Mouse (Mus musculus) right cerebral cortex, postnatal 14 days (tissue): ENCODE data around the gene Nr1h3.

Source experiments
- DNase-seq: peaks from one replicate; pipeline ENCODE4 v3.0.0; 2022

Nr1h3 gene

GRCm38 (mm10) chr2:91183711-91184405 lies 18.8 kb downstream of the Nr1h3 start, which contains the start of gene Madd:
Gene Madd, minus strand, starts transcription at chr2:91183837.
- DNase-seq = no peak

DNA sequence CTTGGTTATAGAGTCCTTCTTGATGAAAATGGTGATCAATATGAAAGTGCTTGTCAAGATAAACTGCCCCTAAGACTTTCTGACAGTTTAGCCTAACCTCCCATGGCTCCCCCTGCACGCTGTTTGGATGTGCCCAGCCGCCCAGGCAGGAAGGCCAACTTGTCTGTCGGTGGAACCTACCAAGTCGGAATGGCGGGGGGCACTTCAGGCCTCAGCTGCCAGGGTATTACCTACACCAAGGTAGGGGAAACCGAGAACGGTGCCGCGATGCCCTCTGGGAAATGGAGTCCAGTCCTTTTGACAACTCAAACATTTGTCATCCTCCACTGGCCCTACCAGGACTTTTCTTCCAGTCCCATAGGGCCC lies 19.5 kb downstream of the Nr1h3 start:
- DNase-seq = peak; percentile 96

DNA sequence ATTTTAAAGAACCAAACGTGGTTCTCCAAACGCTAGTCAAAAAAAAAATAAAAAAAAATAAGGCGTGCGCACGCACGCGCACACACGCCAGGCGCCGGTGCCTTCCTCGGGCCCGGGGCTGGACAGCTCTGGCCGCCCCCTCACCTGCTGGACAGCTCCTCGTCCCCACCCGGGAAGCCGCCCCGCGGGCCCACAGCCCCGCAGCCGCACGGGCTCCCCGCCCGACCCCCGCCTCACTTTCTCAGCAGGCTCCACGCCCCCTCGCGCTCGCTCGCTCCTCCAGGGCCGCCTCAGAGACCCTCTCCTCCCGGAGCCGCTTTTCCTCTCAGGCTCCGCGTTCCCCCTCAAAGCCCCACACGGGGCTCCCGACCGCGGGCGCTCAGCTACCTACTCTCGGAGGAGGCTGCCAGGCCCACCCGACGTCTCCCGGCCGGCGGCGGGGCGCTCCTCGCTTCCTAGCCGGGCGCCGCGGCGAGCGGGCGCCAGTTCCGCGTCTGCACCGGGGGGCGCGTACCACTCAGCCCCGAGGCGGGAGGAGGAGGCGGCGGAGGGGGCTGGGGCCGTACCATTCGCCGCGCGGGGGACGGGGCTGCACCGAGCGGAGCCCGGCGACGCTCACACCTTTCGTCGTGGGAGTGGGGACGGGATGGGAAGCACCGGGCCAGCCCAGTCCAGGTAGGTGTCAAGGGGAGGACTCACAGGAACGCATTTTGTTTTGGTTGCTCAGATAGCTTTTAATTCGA lies 20.1 kb downstream of the Nr1h3 start:
- peak; percentile 88 for DNase-seq

GRCm38 (mm10) chr2:91182016-91182404 lies 20.6 kb downstream of the Nr1h3 start:
- no peak for DNase-seq

GRCm38 (mm10) chr2:91180706-91181105 lies 21.9 kb downstream of the Nr1h3 start:
- no peak for DNase-seq

DNA sequence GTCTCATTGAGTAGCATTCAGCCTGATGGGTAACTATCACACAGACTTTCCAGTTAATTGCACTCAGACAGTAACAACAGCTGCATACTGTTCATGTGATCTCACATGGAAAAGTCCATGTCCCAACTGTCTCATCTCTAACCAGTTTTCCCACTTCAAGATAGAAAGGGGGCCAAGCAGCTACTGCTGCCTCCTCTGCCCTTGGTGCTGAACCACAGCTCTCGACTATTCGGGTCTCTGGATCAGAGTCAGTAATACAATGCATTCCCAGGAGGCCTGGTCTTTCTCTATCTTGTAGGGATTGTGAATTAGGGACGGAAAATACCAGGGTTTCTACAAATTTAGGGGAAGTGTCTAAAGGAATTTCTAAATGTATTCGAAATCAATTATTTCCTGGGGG lies 22.8 kb downstream of the Nr1h3 start:
- DNase-seq = no peak

DNA sequence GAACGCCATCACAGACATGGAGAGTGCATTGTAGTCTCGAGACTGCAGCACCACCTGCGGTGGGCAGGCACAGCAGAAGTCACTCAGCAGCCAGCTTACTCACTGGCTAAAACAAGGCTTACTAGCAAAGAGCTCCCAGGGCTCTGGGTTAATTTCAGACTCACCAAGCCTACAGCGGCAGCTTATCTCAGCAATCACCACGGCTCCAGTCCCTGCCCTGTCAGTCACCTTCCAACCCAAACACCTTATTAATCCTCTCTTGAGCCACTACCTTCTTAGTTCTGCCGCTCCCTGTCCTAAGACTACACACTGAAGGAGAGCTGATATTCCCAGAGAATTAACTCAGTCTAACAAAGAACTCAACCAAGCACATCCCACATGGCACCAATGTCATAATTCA lies 26.4 kb downstream of the Nr1h3 start:
- DNase-seq = no peak

GRCm38 (mm10) chr2:91175490-91175889 lies 27.1 kb downstream of the Nr1h3 start:
- DNase-seq = no peak

GRCm38 (mm10) chr2:91169587-91170322 lies 32.9 kb downstream of the Nr1h3 start:
- no peak for DNase-seq

DNA sequence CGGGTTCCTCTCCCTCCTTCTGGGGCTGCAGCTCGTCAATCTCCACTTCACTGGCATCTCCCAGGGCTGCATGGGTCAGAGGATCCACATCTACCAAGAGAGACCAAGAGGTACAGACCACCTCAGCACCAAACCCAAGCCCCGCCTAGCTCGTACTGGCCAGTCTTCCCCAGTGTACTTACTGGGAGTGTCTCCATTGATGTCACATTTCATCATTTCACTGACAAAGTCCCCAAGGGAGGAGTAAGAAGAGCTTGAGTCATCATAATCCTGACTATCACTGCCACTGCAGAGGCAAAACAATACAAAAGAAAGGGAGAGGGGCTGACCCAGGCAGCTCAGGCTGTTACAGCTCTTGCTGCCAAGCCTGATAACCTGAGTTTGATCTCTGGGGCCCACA lies 35.0 kb downstream of the Nr1h3 start:
- no peak for DNase-seq

DNA sequence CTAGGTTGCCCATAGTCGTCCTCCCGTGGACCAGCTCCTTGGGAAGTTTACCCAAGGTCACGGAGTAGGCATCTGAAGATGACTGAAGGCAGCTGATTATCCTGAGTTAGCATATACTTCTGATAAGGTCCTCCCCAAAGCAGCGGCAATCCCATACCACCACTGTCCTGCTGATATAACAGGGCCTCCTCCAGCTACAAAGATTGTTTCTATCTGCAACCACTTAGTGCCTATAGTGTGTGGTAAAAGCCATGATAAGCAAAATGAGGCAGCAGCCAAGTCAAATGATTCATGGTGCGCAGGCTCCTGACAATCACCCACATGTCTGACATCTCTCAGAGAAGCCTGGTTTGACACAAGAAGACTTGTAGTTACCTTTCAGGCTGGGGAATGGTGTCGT lies 37.6 kb downstream of the Nr1h3 start:
- no peak for DNase-seq

- no peak for DNase-seq
Observed at GRCm38 (mm10) chr2:91163532-91163931, 39.1 kb downstream of the Nr1h3 start.

GRCm38 (mm10) chr2:91162952-91163351 lies 39.7 kb downstream of the Nr1h3 start:
- no peak for DNase-seq

DNA sequence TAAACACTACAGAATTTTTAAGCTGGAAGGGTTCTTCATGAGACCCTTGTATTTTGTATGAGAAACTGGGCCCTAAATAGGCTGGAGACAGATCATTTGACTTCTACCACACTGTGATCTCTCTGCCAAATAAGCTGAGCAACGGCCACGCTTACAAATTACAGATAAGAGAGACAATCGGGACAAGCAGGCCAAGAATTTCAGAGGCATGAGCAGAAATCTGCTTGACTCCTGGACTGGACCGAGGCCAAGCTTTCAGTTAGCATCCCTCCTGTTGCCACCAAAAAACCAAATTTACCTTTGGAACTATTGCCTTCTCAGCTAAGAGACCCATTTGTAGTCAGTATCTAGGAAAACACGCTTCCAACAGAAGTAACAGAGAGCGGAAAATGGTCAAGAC lies 42.0 kb downstream of the Nr1h3 start:
- no peak for DNase-seq

- no peak for DNase-seq
Observed at GRCm38 (mm10) chr2:91157002-91157752, 45.5 kb downstream of the Nr1h3 start.

GRCm38 (mm10) chr2:91154091-91154490 lies 48.5 kb downstream of the Nr1h3 start:
- no peak for DNase-seq

- DNase-seq = no peak
Observed at GRCm38 (mm10) chr2:91152885-91153377, 49.7 kb downstream of the Nr1h3 start.

DNA sequence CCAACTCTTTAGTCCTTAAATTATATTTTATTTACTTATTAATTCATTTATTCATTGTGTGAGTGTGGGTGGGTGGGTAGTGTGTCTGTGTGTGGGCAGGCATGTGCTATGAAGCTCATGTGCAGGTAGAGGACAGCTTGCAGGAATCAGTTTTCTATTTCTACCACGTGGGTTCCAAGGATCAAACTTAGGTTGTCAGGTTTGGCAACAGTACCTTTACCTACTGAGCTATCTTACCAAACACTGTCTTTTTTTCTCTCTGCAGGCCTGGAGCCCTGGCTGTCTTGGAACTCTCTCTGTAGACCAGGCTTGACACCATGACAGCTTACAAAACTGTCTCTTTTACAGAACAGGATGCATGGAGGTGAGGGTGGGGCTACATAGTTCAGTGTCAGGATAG lies 51.3 kb downstream of the Nr1h3 start:
- no peak for DNase-seq

GRCm38 (mm10) chr2:91148101-91148500 lies 54.5 kb downstream of the Nr1h3 start:
- no peak for DNase-seq

DNA sequence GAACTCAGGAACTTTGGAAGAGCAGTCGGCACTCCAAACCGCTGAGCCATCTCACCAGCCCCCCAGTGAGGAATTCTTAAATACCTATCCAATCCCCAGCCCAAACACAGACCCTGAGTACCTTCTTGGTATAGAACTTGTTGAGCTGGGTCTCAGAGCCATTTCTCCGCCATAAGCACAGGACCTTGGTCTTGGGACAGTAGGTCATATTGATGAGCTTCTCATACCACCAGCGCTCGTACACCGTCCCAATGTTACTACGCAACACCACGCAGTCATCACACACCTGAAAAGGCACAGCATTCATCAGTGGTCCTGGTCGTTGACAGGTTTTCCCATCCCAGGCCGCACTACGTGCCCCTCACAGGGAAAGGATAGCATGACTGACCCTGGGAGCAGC lies 59.2 kb downstream of the Nr1h3 start:
- no peak for DNase-seq

- no peak for DNase-seq
Observed at GRCm38 (mm10) chr2:91142920-91143319, 59.7 kb downstream of the Nr1h3 start.

DNA sequence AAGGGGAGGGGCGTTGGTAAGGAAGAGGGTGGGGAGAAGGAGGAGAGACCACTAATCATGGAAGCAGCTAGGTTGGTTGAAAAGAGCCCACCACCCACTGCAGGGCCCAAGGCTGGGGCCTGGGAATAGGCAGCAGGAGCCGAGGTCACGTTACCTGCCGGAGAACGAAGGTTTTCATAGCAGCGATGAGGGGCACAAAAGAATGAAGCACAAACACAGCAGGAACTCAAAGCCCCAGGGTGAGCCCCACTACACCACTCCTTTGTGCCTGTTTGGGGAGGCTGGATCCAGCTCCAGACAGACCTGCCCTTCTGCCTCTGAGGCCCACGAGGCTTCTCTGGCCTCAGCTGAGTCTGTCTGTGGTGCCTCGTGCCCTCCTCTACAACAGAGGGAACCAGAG lies 62.9 kb downstream of the Nr1h3 start:
- DNase-seq = no peak

GRCm38 (mm10) chr2:91139311-91139710 lies 63.3 kb downstream of the Nr1h3 start:
- DNase-seq = no peak
